Mouse (Mus musculus): ENCODE results near the gene Nfib. TPM values are rescaled to one million over a fixed set of nuclear protein-coding genes. Genes with fewer than 3 reads are reported as not detected.

The Nfib gene
- polyA plus RNA-seq, 1 experiment from 2014 or later = 204 TPM

GRCm38 (mm10) chr4:82605034-82605784 lies 100.3 kb downstream of the Nfib start:
- H3K27me3 ChIP-seq = no peaks in the 10 kb centered on the region
- no peak for ATAC-seq

DNA sequence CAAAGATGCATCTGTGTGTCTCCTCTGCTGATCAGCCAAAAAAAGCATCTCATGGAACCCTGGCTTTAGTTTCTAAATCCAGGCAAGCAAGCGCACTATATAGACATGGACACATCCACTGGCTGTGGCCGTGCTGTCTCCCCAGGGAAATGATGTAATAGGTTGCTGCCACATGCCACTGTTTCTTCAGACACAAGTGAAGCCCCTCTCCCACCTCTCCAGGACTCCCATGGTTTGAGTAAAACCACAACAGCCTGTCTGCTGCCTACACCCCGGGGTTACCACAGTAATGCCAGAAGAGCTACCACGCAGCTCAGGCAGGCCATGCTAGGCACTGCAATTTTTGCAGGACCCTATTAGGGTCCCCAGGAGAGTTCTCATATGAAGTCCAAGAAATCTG lies 101.0 kb downstream of the Nfib start:
- WGBS = 71% methylated on average over 4 of the region's 4 CpGs
- H3K36me3 ChIP-seq (ENCODE audit: poor library complexity, severe bottlenecking) = no peaks in the 10 kb centered on the region
- peak overlapping the region; percentile 48 for H3K27ac ChIP-seq
- ATAC-seq = no peak
- H3K27me3 ChIP-seq = no peaks in the 10 kb centered on the region
- H3K9ac ChIP-seq = no peak overlapping the region; the same call in 1 of the 2 replicates
- H3K9me3 ChIP-seq (replicated peaks) = 0 out of 2 replicates have a peak, but pooled peaks cover 12% of the 10 kb centered on the region
- H3K4me1 ChIP-seq = peaks cover 27% of the 10 kb centered on the region
- no peak overlapping the region for H3K4me3 ChIP-seq
- H3K4me2 ChIP-seq = no peak overlapping the region

More at GRCm38 (mm10) chr4:82605034-82605784, 100.3 kb downstream of the Nfib start:
- 44% methylated on average over 14 of the region's 14 CpGs for WGBS
- Histone ChIP-seq H3K36me3 (ENCODE audit: poor library complexity, severe bottlenecking) (no peaks in the 10 kb centered on the region), H3K9ac (no peak overlapping the region), H3K4me3 (no peak overlapping the region), H3K9me3 (replicated peaks) (0 out of 2 replicates have a peak, but pooled peaks cover 12% of the 10 kb centered on the region), H3K4me1 (peaks cover 27% of the 10 kb centered on the region), H3K4me2 (no peak overlapping the region), H3K27ac (peak overlapping the region; percentile 48)

DNA sequence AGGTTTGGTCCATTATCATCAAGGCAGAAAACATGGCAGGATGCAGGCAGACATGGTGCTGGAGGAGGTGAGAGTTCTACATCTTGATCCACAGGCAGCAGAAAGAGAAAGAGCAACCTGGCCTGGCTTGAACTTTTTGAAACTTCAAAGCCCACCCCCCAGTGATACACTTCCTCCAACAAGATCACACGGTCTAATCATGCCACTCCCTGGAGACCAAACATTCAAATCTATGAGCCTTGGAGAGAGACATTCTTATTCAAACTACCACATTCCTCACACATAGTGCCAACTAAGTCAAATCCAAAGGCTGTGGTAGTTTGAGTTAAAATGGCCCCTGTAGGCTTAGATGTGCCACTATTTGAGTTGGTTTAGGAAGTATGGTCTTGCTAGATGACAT lies 104.9 kb downstream of the Nfib start:
- H3K4me2 ChIP-seq = no peak overlapping the region
- no peaks in the 10 kb centered on the region for H3K36me3 ChIP-seq (ENCODE audit: poor library complexity, severe bottlenecking)
- no peak overlapping the region for H3K9ac ChIP-seq
- H3K9me3 ChIP-seq (replicated peaks) = 0 out of 2 replicates have a peak, but pooled peaks cover 12% of the 10 kb centered on the region
- no peak overlapping the region for H3K27ac ChIP-seq
- no peak overlapping the region for H3K4me3 ChIP-seq
- H3K27me3 ChIP-seq = no peaks in the 10 kb centered on the region
- no peak for ATAC-seq
- peaks cover 17% of the 10 kb centered on the region for H3K4me1 ChIP-seq
- 78% methylated on average over 1 of the region's 1 CpGs for WGBS

GRCm38 (mm10) chr4:82598436-82598835 lies 107.1 kb downstream of the Nfib start:
- Histone ChIP-seq H3K4me3 (no peak overlapping the region), H3K27ac (no peak overlapping the region), H3K4me2 (no peak overlapping the region), H3K36me3 (ENCODE audit: poor library complexity, severe bottlenecking) (no peaks in the 10 kb centered on the region), H3K27me3 (no peaks in the 10 kb centered on the region), H3K4me1 (0 out of 2 replicates have a peak, but pooled peaks cover 2% of the 10 kb centered on the region), H3K9ac (no peak overlapping the region), H3K9me3 (replicated peaks) (0 out of 2 replicates have a peak, but pooled peaks cover 12% of the 10 kb centered on the region)
- ATAC-seq = no peak
- 71% methylated on average over 4 of the region's 4 CpGs for WGBS

- WGBS = 80% methylated on average over 10 of the region's 10 CpGs
- Histone ChIP-seq H3K4me1 (peaks cover 30% of the 10 kb centered on the region), H3K4me3 (no peak overlapping the region), H3K9ac (no peak overlapping the region), H3K4me2 (no peak overlapping the region), H3K27ac (no peak overlapping the region; the same call in 1 of the 2 replicates), H3K36me3 (ENCODE audit: poor library complexity, severe bottlenecking) (no peaks in the 10 kb centered on the region), H3K9me3 (replicated peaks) (no peaks in the 10 kb centered on the region), H3K27me3 (no peaks in the 10 kb centered on the region)
- ATAC-seq = no peak
These were observed 111.6 kb downstream of the Nfib start for GRCm38 (mm10) chr4:82593681-82594666.

DNA sequence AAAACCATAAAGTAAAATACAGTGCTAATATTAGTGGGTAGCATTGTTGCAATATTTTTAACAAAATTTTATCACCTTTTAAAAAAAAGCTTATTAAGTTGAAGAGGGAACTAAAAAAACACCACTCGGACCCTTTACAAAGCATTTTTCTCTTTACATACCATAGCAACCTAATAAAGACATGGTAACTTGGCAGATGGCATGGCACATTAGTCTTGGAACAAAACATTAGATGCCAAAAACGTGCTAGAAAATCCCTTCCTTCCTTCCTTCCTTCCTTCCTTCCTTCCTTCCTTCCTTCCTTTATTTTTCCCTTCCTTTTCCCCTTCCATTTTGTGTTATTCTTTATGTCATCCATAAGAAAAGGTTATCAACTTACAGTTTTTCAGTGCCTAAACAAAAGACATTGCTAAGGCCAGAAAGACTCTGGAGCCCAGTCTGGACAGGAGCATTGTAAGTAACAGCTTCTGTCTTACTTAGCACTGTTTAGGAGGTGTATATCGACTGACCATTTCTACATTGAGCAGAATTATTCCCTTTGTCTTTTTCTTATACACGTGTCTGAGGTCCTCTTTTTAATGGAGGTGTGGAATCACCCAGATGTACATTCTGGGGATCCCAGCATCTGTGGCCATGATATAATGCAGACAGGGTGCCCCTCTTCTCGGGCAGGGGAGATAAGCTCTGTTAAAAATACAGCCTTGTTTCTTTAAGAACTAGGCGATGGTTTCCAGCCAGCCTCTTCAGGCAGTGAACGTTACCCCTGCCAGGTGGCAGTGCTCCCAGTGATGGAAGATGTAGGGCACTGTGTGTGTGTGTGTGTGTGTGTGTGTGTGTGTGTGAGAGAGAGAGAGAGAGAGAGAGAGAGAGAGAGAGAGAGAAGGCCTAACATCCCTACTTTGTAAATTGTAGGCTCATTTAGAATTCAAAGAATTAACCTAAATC lies 113.2 kb downstream of the Nfib start:
- WGBS = 36% methylated on average over 7 of the region's 7 CpGs
- peak; percentile 79 for ATAC-seq
- H3K9ac ChIP-seq = no peak overlapping the region
- H3K4me2 ChIP-seq = peak overlapping the region; percentile 37
- H3K27me3 ChIP-seq = no peaks in the 10 kb centered on the region
- no peak overlapping the region for H3K4me3 ChIP-seq
- H3K4me1 ChIP-seq = peaks cover 35% of the 10 kb centered on the region
- peak overlapping the region; percentile 84 for H3K27ac ChIP-seq
- no peaks in the 10 kb centered on the region for H3K9me3 ChIP-seq (replicated peaks)
- H3K36me3 ChIP-seq (ENCODE audit: poor library complexity, severe bottlenecking) = no peaks in the 10 kb centered on the region

GRCm38 (mm10) chr4:82589345-82589890 lies 116.1 kb downstream of the Nfib start:
- Histone ChIP-seq H3K4me2 (no peak overlapping the region), H3K27me3 (no peaks in the 10 kb centered on the region), H3K4me1 (peaks cover 47% of the 10 kb centered on the region), H3K27ac (peak overlapping the region; percentile 57), H3K9me3 (replicated peaks) (no peaks in the 10 kb centered on the region), H3K36me3 (ENCODE audit: poor library complexity, severe bottlenecking) (no peaks in the 10 kb centered on the region), H3K4me3 (no peak overlapping the region), H3K9ac (no peak overlapping the region)
- 25% methylated on average over 4 of the region's 4 CpGs for WGBS
- ATAC-seq = peak; percentile 67; the same call in 1 of the 2 replicates

DNA sequence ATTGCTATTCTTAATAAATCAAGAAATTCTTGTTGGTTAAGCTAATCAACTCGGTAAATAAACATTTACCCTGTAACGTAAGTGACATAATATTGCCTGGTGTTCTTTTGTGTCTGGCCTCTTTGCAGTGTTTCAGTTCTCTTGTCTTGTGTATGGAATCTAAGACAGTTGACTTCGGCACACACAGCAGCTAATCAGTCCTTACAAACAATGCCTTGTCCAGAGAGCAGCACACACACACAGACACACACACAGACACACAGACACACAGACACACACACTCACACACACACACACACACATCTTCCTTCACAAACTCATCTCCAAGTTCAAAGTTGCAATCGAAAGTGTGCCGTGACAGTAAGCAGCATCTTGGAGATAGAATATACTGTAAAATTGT lies 116.8 kb downstream of the Nfib start:
- Histone ChIP-seq H3K9ac (no peak overlapping the region), H3K4me1 (peaks cover 49% of the 10 kb centered on the region), H3K4me2 (0 out of 2 replicates have a peak overlapping the region, but pooled peaks have one; percentile 13), H3K27ac (peak overlapping the region; percentile 57; the same call in 1 of the 2 replicates), H3K9me3 (replicated peaks) (no peaks in the 10 kb centered on the region), H3K27me3 (no peaks in the 10 kb centered on the region), H3K4me3 (no peak overlapping the region), H3K36me3 (ENCODE audit: poor library complexity, severe bottlenecking) (no peaks in the 10 kb centered on the region)
- no peak for ATAC-seq
- 59% methylated on average over 5 of the region's 5 CpGs for WGBS

- peak overlapping the region; percentile 22; the same call in 1 of the 2 replicates for H3K9ac ChIP-seq
- H3K4me1 ChIP-seq = peaks cover 43% of the 10 kb centered on the region
- H3K36me3 ChIP-seq (ENCODE audit: poor library complexity, severe bottlenecking) = no peaks in the 10 kb centered on the region
- peak overlapping the region; percentile 59 for H3K27ac ChIP-seq
- no peaks in the 10 kb centered on the region for H3K27me3 ChIP-seq
- H3K4me3 ChIP-seq = no peak overlapping the region
- peak overlapping the region; percentile 25; the same call in 1 of the 2 replicates for H3K4me2 ChIP-seq
- ATAC-seq = no peak
- no peaks in the 10 kb centered on the region for H3K9me3 ChIP-seq (replicated peaks)
- 67% methylated on average over 16 of the region's 16 CpGs for WGBS
These were observed 118.2 kb downstream of the Nfib start for GRCm38 (mm10) chr4:82587146-82587870.

- Histone ChIP-seq H3K27ac (peak overlapping the region; percentile 10; the same call in 1 of the 2 replicates), H3K36me3 (ENCODE audit: poor library complexity, severe bottlenecking) (no peaks in the 10 kb centered on the region), H3K9me3 (replicated peaks) (no peaks in the 10 kb centered on the region), H3K4me1 (peaks cover 38% of the 10 kb centered on the region), H3K27me3 (no peaks in the 10 kb centered on the region), H3K4me3 (no peak overlapping the region), H3K9ac (no peak overlapping the region), H3K4me2 (no peak overlapping the region)
- no peak for ATAC-seq
- 79% methylated on average over 5 of the region's 5 CpGs for WGBS
These were observed 118.9 kb downstream of the Nfib start for GRCm38 (mm10) chr4:82586637-82587036.
